Mouse (Mus musculus): ENCODE data around the gene Ncor1. TPM values are rescaled to one million over a fixed set of nuclear protein-coding genes. Genes with fewer than 3 reads are reported as not detected.

Gene Ncor1
- 203 and 219 TPM in 2 replicates for polyA plus RNA-seq (2014; fragmentation: Nextera tagmentation; extraction: Ambion mirVana)

- H3K36me3 ChIP-seq (ENCODE audit: control insufficient read depth, insufficient read depth, low read length): no peaks in the 10 kb centered on the region
- WGBS: 0% methylated on average over 33 of the region's 33 CpGs
- peak within 1 kb of the TSS; percentile 97 for H3K27ac ChIP-seq (ENCODE audit: low read depth, low read length)
- ATAC-seq (ENCODE audit: low read depth): peak; percentile 45
- peaks cover 2% of the 10 kb centered on the region; the same call in 1 of the 2 replicates for H3K27me3 ChIP-seq (ENCODE audit: control insufficient read depth, insufficient read depth, low read length)
- H3K4me2 ChIP-seq (ENCODE audit: low read depth, low read length): peak within 1 kb of the TSS; percentile 90
- H3K9me3 ChIP-seq (ENCODE audit: control insufficient read depth, low read length): no peaks in the 10 kb centered on the region
- peak within 1 kb of the TSS; percentile 99 for H3K4me3 ChIP-seq (ENCODE audit: low read depth, low read length)
- H3K4me1 ChIP-seq (ENCODE audit: control insufficient read depth, insufficient read depth, low read length): peaks cover 14% of the 10 kb centered on the region
- H3K9ac ChIP-seq (replicated peaks; ENCODE audit: low read depth, low read length): peak within 1 kb of the TSS; percentile 96
These were observed at the start of gene Ncor1, which contains the start of gene Pigl for GRCm38 (mm10) chr11:62458276-62458724. TSS of gene Ncor1 (minus strand) at chr11:62458541. TSS of gene Pigl (plus strand) at chr11:62458460.

GRCm38 (mm10) chr11:62507683-62508082 lies 49.3 kb upstream of the Ncor1 start:
- no peak overlapping the region for H3K9ac ChIP-seq (replicated peaks; ENCODE audit: low read depth, low read length)
- H3K9me3 ChIP-seq (ENCODE audit: control insufficient read depth, low read length): no peaks in the 10 kb centered on the region
- H3K36me3 ChIP-seq (ENCODE audit: control insufficient read depth, insufficient read depth, low read length): no peaks in the 10 kb centered on the region
- H3K4me1 ChIP-seq (ENCODE audit: control insufficient read depth, insufficient read depth, low read length): no peaks in the 10 kb centered on the region
- H3K4me3 ChIP-seq (ENCODE audit: low read depth, low read length): no peak overlapping the region
- H3K4me2 ChIP-seq (ENCODE audit: low read depth, low read length): no peak overlapping the region
- H3K27ac ChIP-seq (ENCODE audit: low read depth, low read length): no peak overlapping the region
- WGBS: 82% methylated on average over 4 of the region's 4 CpGs
- H3K27me3 ChIP-seq (ENCODE audit: control insufficient read depth, insufficient read depth, low read length): no peaks in the 10 kb centered on the region
- no peak for ATAC-seq (ENCODE audit: low read depth)

- H3K4me3 ChIP-seq (ENCODE audit: low read depth, low read length): no peak overlapping the region
- no peak overlapping the region for H3K9ac ChIP-seq (replicated peaks; ENCODE audit: low read depth, low read length)
- ATAC-seq (ENCODE audit: low read depth): no peak
- no peak overlapping the region for H3K4me2 ChIP-seq (ENCODE audit: low read depth, low read length)
- no peaks in the 10 kb centered on the region for H3K27me3 ChIP-seq (ENCODE audit: control insufficient read depth, insufficient read depth, low read length)
- no peaks in the 10 kb centered on the region for H3K9me3 ChIP-seq (ENCODE audit: control insufficient read depth, low read length)
- 84% methylated on average over 2 of the region's 2 CpGs for WGBS
- no peak overlapping the region for H3K27ac ChIP-seq (ENCODE audit: low read depth, low read length)
- H3K36me3 ChIP-seq (ENCODE audit: control insufficient read depth, insufficient read depth, low read length): no peaks in the 10 kb centered on the region
- H3K4me1 ChIP-seq (ENCODE audit: control insufficient read depth, insufficient read depth, low read length): no peaks in the 10 kb centered on the region
These were observed 42.2 kb upstream of the Ncor1 start for GRCm38 (mm10) chr11:62500529-62500928.

- Histone ChIP-seq H3K27ac (ENCODE audit: low read depth, low read length) (no peak overlapping the region), H3K4me1 (ENCODE audit: control insufficient read depth, insufficient read depth, low read length) (no peaks in the 10 kb centered on the region), H3K4me2 (ENCODE audit: low read depth, low read length) (no peak overlapping the region), H3K9ac (replicated peaks; ENCODE audit: low read depth, low read length) (no peak overlapping the region), H3K36me3 (ENCODE audit: control insufficient read depth, insufficient read depth, low read length) (no peaks in the 10 kb centered on the region), H3K4me3 (ENCODE audit: low read depth, low read length) (no peak overlapping the region), H3K27me3 (ENCODE audit: control insufficient read depth, insufficient read depth, low read length) (no peaks in the 10 kb centered on the region), H3K9me3 (ENCODE audit: control insufficient read depth, low read length) (no peaks in the 10 kb centered on the region)
- 87% methylated on average over 2 of the region's 2 CpGs for WGBS
- ATAC-seq (ENCODE audit: low read depth): no peak
These were observed 40.5 kb upstream of the Ncor1 start for GRCm38 (mm10) chr11:62498802-62499201.

- H3K36me3 ChIP-seq (ENCODE audit: control insufficient read depth, insufficient read depth, low read length): no peaks in the 10 kb centered on the region
- 44% methylated on average over 3 of the region's 3 CpGs for WGBS
These were observed 38.8 kb upstream of the Ncor1 start for GRCm38 (mm10) chr11:62497181-62497580.

GRCm38 (mm10) chr11:62496151-62496715 lies 37.9 kb upstream of the Ncor1 start:
- Histone ChIP-seq H3K9me3 (ENCODE audit: control insufficient read depth, low read length) (no peaks in the 10 kb centered on the region), H3K27me3 (ENCODE audit: control insufficient read depth, insufficient read depth, low read length) (no peaks in the 10 kb centered on the region), H3K27ac (ENCODE audit: low read depth, low read length) (no peak overlapping the region), H3K9ac (replicated peaks; ENCODE audit: low read depth, low read length) (no peak overlapping the region), H3K4me2 (ENCODE audit: low read depth, low read length) (no peak overlapping the region), H3K36me3 (ENCODE audit: control insufficient read depth, insufficient read depth, low read length) (no peaks in the 10 kb centered on the region), H3K4me1 (ENCODE audit: control insufficient read depth, insufficient read depth, low read length) (no peaks in the 10 kb centered on the region), H3K4me3 (ENCODE audit: low read depth, low read length) (no peak overlapping the region)
- 56% methylated on average over 5 of the region's 5 CpGs for WGBS
- no peak for ATAC-seq (ENCODE audit: low read depth)

More at GRCm38 (mm10) chr11:62497181-62497580, 38.8 kb upstream of the Ncor1 start:
- no peaks in the 10 kb centered on the region for H3K27me3 ChIP-seq (ENCODE audit: control insufficient read depth, insufficient read depth, low read length)
- no peak overlapping the region for H3K9ac ChIP-seq (replicated peaks; ENCODE audit: low read depth, low read length)
- no peak for ATAC-seq (ENCODE audit: low read depth)
- no peaks in the 10 kb centered on the region for H3K4me1 ChIP-seq (ENCODE audit: control insufficient read depth, insufficient read depth, low read length)
- no peak overlapping the region for H3K27ac ChIP-seq (ENCODE audit: low read depth, low read length)
- H3K4me2 ChIP-seq (ENCODE audit: low read depth, low read length): no peak overlapping the region
- no peaks in the 10 kb centered on the region for H3K9me3 ChIP-seq (ENCODE audit: control insufficient read depth, low read length)
- H3K4me3 ChIP-seq (ENCODE audit: low read depth, low read length): no peak overlapping the region

GRCm38 (mm10) chr11:62495276-62495801 lies 37.0 kb upstream of the Ncor1 start:
- no peak for ATAC-seq (ENCODE audit: low read depth)
- no peaks in the 10 kb centered on the region for H3K36me3 ChIP-seq (ENCODE audit: control insufficient read depth, insufficient read depth, low read length)
- WGBS: 43% methylated on average over 9 of the region's 10 CpGs
- no peaks in the 10 kb centered on the region for H3K27me3 ChIP-seq (ENCODE audit: control insufficient read depth, insufficient read depth, low read length)
- H3K4me3 ChIP-seq (ENCODE audit: low read depth, low read length): no peak overlapping the region
- no peaks in the 10 kb centered on the region for H3K9me3 ChIP-seq (ENCODE audit: control insufficient read depth, low read length)
- H3K4me1 ChIP-seq (ENCODE audit: control insufficient read depth, insufficient read depth, low read length): no peaks in the 10 kb centered on the region
- H3K9ac ChIP-seq (replicated peaks; ENCODE audit: low read depth, low read length): no peak overlapping the region
- no peak overlapping the region for H3K4me2 ChIP-seq (ENCODE audit: low read depth, low read length)
- no peak overlapping the region for H3K27ac ChIP-seq (ENCODE audit: low read depth, low read length)

GRCm38 (mm10) chr11:62494754-62495275 lies 36.5 kb upstream of the Ncor1 start:
- ATAC-seq (ENCODE audit: low read depth): no peak
- H3K4me1 ChIP-seq (ENCODE audit: control insufficient read depth, insufficient read depth, low read length): no peaks in the 10 kb centered on the region
- no peak overlapping the region for H3K4me2 ChIP-seq (ENCODE audit: low read depth, low read length)
- WGBS: under 1% methylated on average over 6 of the region's 6 CpGs
- H3K9me3 ChIP-seq (ENCODE audit: control insufficient read depth, low read length): no peaks in the 10 kb centered on the region
- H3K9ac ChIP-seq (replicated peaks; ENCODE audit: low read depth, low read length): no peak overlapping the region
- no peak overlapping the region for H3K27ac ChIP-seq (ENCODE audit: low read depth, low read length)
- H3K27me3 ChIP-seq (ENCODE audit: control insufficient read depth, insufficient read depth, low read length): no peaks in the 10 kb centered on the region
- no peaks in the 10 kb centered on the region for H3K36me3 ChIP-seq (ENCODE audit: control insufficient read depth, insufficient read depth, low read length)
- no peak overlapping the region for H3K4me3 ChIP-seq (ENCODE audit: low read depth, low read length)

- H3K4me3 ChIP-seq (ENCODE audit: low read depth, low read length): no peak overlapping the region
- no peak overlapping the region for H3K4me2 ChIP-seq (ENCODE audit: low read depth, low read length)
- H3K36me3 ChIP-seq (ENCODE audit: control insufficient read depth, insufficient read depth, low read length): no peaks in the 10 kb centered on the region
- no peaks in the 10 kb centered on the region for H3K27me3 ChIP-seq (ENCODE audit: control insufficient read depth, insufficient read depth, low read length)
- H3K9ac ChIP-seq (replicated peaks; ENCODE audit: low read depth, low read length): no peak overlapping the region
- WGBS: 97% methylated on average over 6 of the region's 6 CpGs
- no peaks in the 10 kb centered on the region for H3K9me3 ChIP-seq (ENCODE audit: control insufficient read depth, low read length)
- H3K4me1 ChIP-seq (ENCODE audit: control insufficient read depth, insufficient read depth, low read length): no peaks in the 10 kb centered on the region
- ATAC-seq (ENCODE audit: low read depth): no peak
- no peak overlapping the region for H3K27ac ChIP-seq (ENCODE audit: low read depth, low read length)
These were observed 35.4 kb upstream of the Ncor1 start for GRCm38 (mm10) chr11:62493701-62494100.

Data from neural tube, embryonic 14.5 days (tissue).